Mouse (Mus musculus) forebrain, embryonic 13.5 days (tissue): ENCODE measurements around the gene Myo16. TPM values are rescaled to one million over a fixed set of nuclear protein-coding genes. Genes with fewer than 3 reads are reported as not detected.

Experiments
- ATAC-seq: fragments of 200-750 bp; cut with Nextera tagmentation; 2 replicates; pipeline ENCODE4 v1.8.0; 2017
- H3K27ac ChIP-seq: fragments of 300-500 bp; sonication (generic); 2 replicates; pipeline ENCODE4 v1.5.1; 2015; ENCODE audit warnings: inconsistent platforms, mild to moderate bottlenecking, moderate library complexity
- H3K27me3 ChIP-seq: fragments of 300-500 bp; sonication (generic); 2 replicates; pipeline ENCODE4 v1.6.1; 2015; ENCODE audit warnings: mild to moderate bottlenecking, inconsistent platforms
- H3K36me3 ChIP-seq: fragments of 300-500 bp; sonication (generic); 2 replicates; pipeline ENCODE4 v1.6.1; 2015; ENCODE audit warnings: mild to moderate bottlenecking, inconsistent platforms; ENCODE audit not compliant: poor library complexity, severe bottlenecking
- H3K4me1 ChIP-seq: fragments of 300-500 bp; sonication (generic); 2 replicates; pipeline ENCODE4 v1.6.1; 2015; ENCODE audit warnings: inconsistent platforms
- H3K4me2 ChIP-seq: fragments of 300-500 bp; sonication (generic); 2 replicates; pipeline ENCODE4 v1.6.1; 2015; ENCODE audit warnings: inconsistent platforms, mild to moderate bottlenecking, moderate library complexity
- H3K4me3 ChIP-seq: fragments of 300-500 bp; sonication (generic); 2 replicates; pipeline ENCODE4 v1.5.1; 2015; ENCODE audit warnings: mild to moderate bottlenecking, inconsistent platforms
- H3K9ac ChIP-seq: fragments of 300-500 bp; sonication (generic); 2 replicates; pipeline ENCODE4 v1.6.1; 2015; ENCODE audit warnings: mild to moderate bottlenecking, inconsistent platforms
- H3K9me3 ChIP-seq: fragments of 300-500 bp; sonication (generic); replicated peaks from 2 replicates; pipeline ENCODE4 v1.6.1; 2016; ENCODE audit warnings: inconsistent platforms
- WGBS: fragments of 180-500 bp; shearing (Covaris S2); methylation state at CpG from one replicate; pipeline ENCODE4 v1.1.7; 2015; 5-methylcytosine and 5-hydroxymethylcytosine counted together
- polyA plus RNA-seq: library from polyadenylated mRNA; unstranded; fragments of >200 nt; fragmentation: Nextera tagmentation; extraction: Ambion mirVana; gene quantifications from 2 replicates; pipeline ENCODE4 v1.2.1, GENCODE M21; 2015

Myo16 gene
- polyA plus RNA-seq, 1 experiment from 2014 or later, result 2.0 TPM

- Histone ChIP-seq H3K4me1 (peaks cover 16% of the 10 kb centered on the region), H3K9me3 (no peaks in the 10 kb centered on the region), H3K4me2 (no peak overlapping the region), H3K27me3 (no peaks in the 10 kb centered on the region), H3K9ac (no peak overlapping the region), H3K4me3 (no peak overlapping the region), H3K27ac (no peak overlapping the region), H3K36me3 (no peaks in the 10 kb centered on the region)
- 94% methylated on average over 4 of the region's 4 CpGs for WGBS
- ATAC-seq, result no peak
Observed at GRCm38 (mm10) chr8:10643244-10643643, 489.5 kb downstream of the Myo16 start.

GRCm38 (mm10) chr8:10644481-10644880 lies 490.8 kb downstream of the Myo16 start:
- H3K27me3 ChIP-seq, result no peaks in the 10 kb centered on the region
- H3K9me3 ChIP-seq, result no peaks in the 10 kb centered on the region
- no peak overlapping the region for H3K9ac ChIP-seq
- peak; percentile 82 for ATAC-seq
- H3K4me3 ChIP-seq, result no peak overlapping the region
- peaks cover 16% of the 10 kb centered on the region for H3K4me1 ChIP-seq
- no peaks in the 10 kb centered on the region for H3K36me3 ChIP-seq
- 33% methylated on average over 3 of the region's 3 CpGs for WGBS
- no peak overlapping the region for H3K27ac ChIP-seq
- no peak overlapping the region for H3K4me2 ChIP-seq

GRCm38 (mm10) chr8:10645740-10646139 lies 492.0 kb downstream of the Myo16 start:
- Histone ChIP-seq H3K4me3 (no peak overlapping the region), H3K27ac (no peak overlapping the region), H3K9ac (no peak overlapping the region), H3K36me3 (no peaks in the 10 kb centered on the region), H3K27me3 (no peaks in the 10 kb centered on the region), H3K4me1 (peaks cover 16% of the 10 kb centered on the region), H3K9me3 (no peaks in the 10 kb centered on the region), H3K4me2 (no peak overlapping the region)
- ATAC-seq, result no peak
- 95% methylated on average over 5 of the region's 5 CpGs for WGBS

- peaks cover 16% of the 10 kb centered on the region for H3K4me1 ChIP-seq
- H3K4me3 ChIP-seq, result no peak overlapping the region
- no peak overlapping the region for H3K9ac ChIP-seq
- 50% methylated on average over 10 of the region's 10 CpGs for WGBS
- no peaks in the 10 kb centered on the region for H3K9me3 ChIP-seq
- H3K27ac ChIP-seq, result no peak overlapping the region
- H3K4me2 ChIP-seq, result no peak overlapping the region
- H3K36me3 ChIP-seq, result no peaks in the 10 kb centered on the region
- H3K27me3 ChIP-seq, result no peaks in the 10 kb centered on the region
- ATAC-seq, result no peak
Observed at GRCm38 (mm10) chr8:10646485-10646884, 492.8 kb downstream of the Myo16 start.

GRCm38 (mm10) chr8:10651546-10652315 lies 498.0 kb downstream of the Myo16 start:
- Histone ChIP-seq H3K9ac (no peak overlapping the region), H3K27ac (no peak overlapping the region), H3K4me3 (no peak overlapping the region), H3K4me2 (no peak overlapping the region), H3K27me3 (no peaks in the 10 kb centered on the region), H3K36me3 (no peaks in the 10 kb centered on the region), H3K9me3 (no peaks in the 10 kb centered on the region), H3K4me1 (no peaks in the 10 kb centered on the region)
- 62% methylated on average over 12 of the region's 12 CpGs for WGBS
- ATAC-seq, result no peak

GRCm38 (mm10) chr8:10653282-10653681 lies 499.6 kb downstream of the Myo16 start:
- no peak overlapping the region for H3K27ac ChIP-seq
- no peaks in the 10 kb centered on the region for H3K9me3 ChIP-seq
- no peaks in the 10 kb centered on the region for H3K36me3 ChIP-seq
- H3K9ac ChIP-seq, result no peak overlapping the region
- ATAC-seq, result no peak
- no peak overlapping the region for H3K4me2 ChIP-seq
- no peaks in the 10 kb centered on the region for H3K4me1 ChIP-seq
- 90% methylated on average over 9 of the region's 9 CpGs for WGBS
- no peaks in the 10 kb centered on the region for H3K27me3 ChIP-seq
- H3K4me3 ChIP-seq, result no peak overlapping the region

GRCm38 (mm10) chr8:10654922-10655518 lies 501.3 kb downstream of the Myo16 start:
- Histone ChIP-seq H3K4me3 (no peak overlapping the region), H3K4me2 (no peak overlapping the region), H3K36me3 (no peaks in the 10 kb centered on the region), H3K27ac (no peak overlapping the region), H3K27me3 (no peaks in the 10 kb centered on the region), H3K9me3 (no peaks in the 10 kb centered on the region), H3K4me1 (no peaks in the 10 kb centered on the region), H3K9ac (no peak overlapping the region)
- ATAC-seq, result no peak
- WGBS, result 89% methylated on average over 9 of the region's 9 CpGs

- Histone ChIP-seq H3K27ac (no peak overlapping the region), H3K9ac (no peak overlapping the region), H3K4me2 (no peak overlapping the region), H3K4me1 (peaks cover 35% of the 10 kb centered on the region), H3K36me3 (no peaks in the 10 kb centered on the region), H3K27me3 (0 out of 2 replicates have a peak, but pooled peaks cover 9% of the 10 kb centered on the region), H3K9me3 (no peaks in the 10 kb centered on the region), H3K4me3 (no peak overlapping the region)
- 12% methylated on average over 8 of the region's 8 CpGs for WGBS
- ATAC-seq, result peak; percentile 28; the same call in 1 of the 2 replicates
Observed at GRCm38 (mm10) chr8:10663770-10664470, 510.2 kb downstream of the Myo16 start.

GRCm38 (mm10) chr8:10664861-10665543 lies 511.3 kb downstream of the Myo16 start:
- WGBS, result 6% methylated on average over 13 of the region's 13 CpGs

GRCm38 (mm10) chr8:10665821-10666283 lies 512.1 kb downstream of the Myo16 start:
- peaks cover 35% of the 10 kb centered on the region for H3K4me1 ChIP-seq
- WGBS, result 4% methylated on average over 4 of the region's 4 CpGs

More at GRCm38 (mm10) chr8:10664861-10665543, 511.3 kb downstream of the Myo16 start:
- peak overlapping the region; percentile 31; the same call in 1 of the 2 replicates for H3K27ac ChIP-seq
- 0 out of 2 replicates have a peak, but pooled peaks have one; percentile 11 for ATAC-seq
- no peaks in the 10 kb centered on the region for H3K36me3 ChIP-seq
- no peaks in the 10 kb centered on the region for H3K9me3 ChIP-seq
- no peak overlapping the region for H3K4me3 ChIP-seq
- no peak overlapping the region for H3K9ac ChIP-seq
- peak overlapping the region; percentile 19 for H3K4me2 ChIP-seq
- peaks cover 35% of the 10 kb centered on the region for H3K4me1 ChIP-seq
- 0 out of 2 replicates have a peak, but pooled peaks cover 9% of the 10 kb centered on the region for H3K27me3 ChIP-seq

GRCm38 (mm10) chr8:10671862-10672548 lies 518.3 kb downstream of the Myo16 start:
- WGBS, result 88% methylated on average over 2 of the region's 2 CpGs
- no peaks in the 10 kb centered on the region for H3K4me1 ChIP-seq
- no peak overlapping the region for H3K27ac ChIP-seq
- H3K4me2 ChIP-seq, result no peak overlapping the region
- peaks cover 7% of the 10 kb centered on the region for H3K27me3 ChIP-seq
- H3K36me3 ChIP-seq, result no peaks in the 10 kb centered on the region
- H3K9ac ChIP-seq, result no peak overlapping the region
- H3K9me3 ChIP-seq, result peaks cover 5% of the 10 kb centered on the region; the same call in 1 of the 2 replicates
- no peak overlapping the region for H3K4me3 ChIP-seq
- ATAC-seq, result no peak

More at GRCm38 (mm10) chr8:10665821-10666283, 512.1 kb downstream of the Myo16 start:
- Histone ChIP-seq H3K9ac (no peak overlapping the region), H3K9me3 (no peaks in the 10 kb centered on the region), H3K27me3 (0 out of 2 replicates have a peak, but pooled peaks cover 5% of the 10 kb centered on the region), H3K4me2 (no peak overlapping the region), H3K4me3 (no peak overlapping the region), H3K36me3 (no peaks in the 10 kb centered on the region), H3K27ac (no peak overlapping the region)
- ATAC-seq, result peak; percentile 79
